Mouse (Mus musculus): ENCODE measurements around the gene Dhx8.
A peak's percentile ranks its signal among the peaks of the same experiment; 100 is the strongest.

Dhx8 gene

GRCm38 (mm10) chr11:101733596-101733995, 877 bp downstream of the Dhx8 start:
- no peak for DNase-seq (ENCODE audit: low spot score in 2 of 2)

GRCm38 (mm10) chr11:101756616-101757015, 23.9 kb downstream of the Dhx8 start:
- DNase-seq (ENCODE audit: low spot score in 2 of 2): no peak

GRCm38 (mm10) chr11:101757366-101757765, 24.6 kb downstream of the Dhx8 start:
- DNase-seq (ENCODE audit: low spot score in 2 of 2): no peak

- no peak for DNase-seq (ENCODE audit: low spot score in 2 of 2)
Observed at GRCm38 (mm10) chr11:101758431-101758830, 25.7 kb downstream of the Dhx8 start.

GRCm38 (mm10) chr11:101759530-101759929, 26.8 kb downstream of the Dhx8 start:
- DNase-seq (ENCODE audit: low spot score in 2 of 2): no peak

GRCm38 (mm10) chr11:101763723-101764122, 31.0 kb downstream of the Dhx8 start:
- no peak for DNase-seq (ENCODE audit: low spot score in 2 of 2)

GRCm38 (mm10) chr11:101764546-101764945, 31.8 kb downstream of the Dhx8 start:
- no peak for DNase-seq (ENCODE audit: low spot score in 2 of 2)

- DNase-seq (ENCODE audit: low spot score in 2 of 2): no peak
Observed at GRCm38 (mm10) chr11:101767326-101767725, 34.6 kb downstream of the Dhx8 start.

- DNase-seq (ENCODE audit: low spot score in 2 of 2): no peak
Observed at GRCm38 (mm10) chr11:101768721-101769120, 36.0 kb downstream of the Dhx8 start.

- no peak for DNase-seq (ENCODE audit: low spot score in 2 of 2)
Observed at GRCm38 (mm10) chr11:101770266-101770665, 37.5 kb downstream of the Dhx8 start.

- DNase-seq (ENCODE audit: low spot score in 2 of 2): no peak
Observed at GRCm38 (mm10) chr11:101772027-101772426, 39.3 kb downstream of the Dhx8 start.

GRCm38 (mm10) chr11:101772449-101772848, 39.7 kb downstream of the Dhx8 start:
- DNase-seq (ENCODE audit: low spot score in 2 of 2): no peak

GRCm38 (mm10) chr11:101776846-101777245, 44.1 kb downstream of the Dhx8 start:
- no peak for DNase-seq (ENCODE audit: low spot score in 2 of 2)

- DNase-seq (ENCODE audit: low spot score in 2 of 2): no peak
Observed at GRCm38 (mm10) chr11:101783135-101783534, 50.4 kb downstream of the Dhx8 start.

- no peak for DNase-seq (ENCODE audit: low spot score in 2 of 2)
Observed at GRCm38 (mm10) chr11:101783584-101783983, 50.9 kb downstream of the Dhx8 start.

- DNase-seq (ENCODE audit: low spot score in 2 of 2): no peak
Observed at GRCm38 (mm10) chr11:101784072-101784471, 51.4 kb downstream of the Dhx8 start.

- DNase-seq (ENCODE audit: low spot score in 2 of 2): no peak
Observed at GRCm38 (mm10) chr11:101784488-101785142, 51.9 kb downstream of the Dhx8 start.

GRCm38 (mm10) chr11:101785143-101785851, 52.6 kb downstream of the Dhx8 start, which contains the start of gene Etv4:
Etv4 (minus strand) TSS chr11:101785371.
- DNase-seq (ENCODE audit: low spot score in 2 of 2): peak; percentile 79 to 82

GRCm38 (mm10) chr11:101785852-101786205, 53.1 kb downstream of the Dhx8 start:
- DNase-seq (ENCODE audit: low spot score in 2 of 2): no peak

- no peak for DNase-seq (ENCODE audit: low spot score in 2 of 2)
Observed at GRCm38 (mm10) chr11:101786651-101787050, 53.9 kb downstream of the Dhx8 start.

GRCm38 (mm10) chr11:101787432-101787831, 54.7 kb downstream of the Dhx8 start:
- DNase-seq (ENCODE audit: low spot score in 2 of 2): no peak

GRCm38 (mm10) chr11:101790811-101791526, 58.2 kb downstream of the Dhx8 start:
- DNase-seq (ENCODE audit: low spot score in 2 of 2): no peak

- DNase-seq (ENCODE audit: low spot score in 2 of 2): no peak
Observed at GRCm38 (mm10) chr11:101797355-101797754, 64.6 kb downstream of the Dhx8 start.

All from spleen, postnatal 4 days (tissue).